Mouse (Mus musculus): ENCODE data around the gene Dpysl4. TPM values are rescaled to one million over a fixed set of nuclear protein-coding genes. Genes with fewer than 3 reads are reported as not detected.

Dpysl4 gene
- polyA plus RNA-seq, 1 experiment from 2014 or later: 10.2 TPM

DNA sequence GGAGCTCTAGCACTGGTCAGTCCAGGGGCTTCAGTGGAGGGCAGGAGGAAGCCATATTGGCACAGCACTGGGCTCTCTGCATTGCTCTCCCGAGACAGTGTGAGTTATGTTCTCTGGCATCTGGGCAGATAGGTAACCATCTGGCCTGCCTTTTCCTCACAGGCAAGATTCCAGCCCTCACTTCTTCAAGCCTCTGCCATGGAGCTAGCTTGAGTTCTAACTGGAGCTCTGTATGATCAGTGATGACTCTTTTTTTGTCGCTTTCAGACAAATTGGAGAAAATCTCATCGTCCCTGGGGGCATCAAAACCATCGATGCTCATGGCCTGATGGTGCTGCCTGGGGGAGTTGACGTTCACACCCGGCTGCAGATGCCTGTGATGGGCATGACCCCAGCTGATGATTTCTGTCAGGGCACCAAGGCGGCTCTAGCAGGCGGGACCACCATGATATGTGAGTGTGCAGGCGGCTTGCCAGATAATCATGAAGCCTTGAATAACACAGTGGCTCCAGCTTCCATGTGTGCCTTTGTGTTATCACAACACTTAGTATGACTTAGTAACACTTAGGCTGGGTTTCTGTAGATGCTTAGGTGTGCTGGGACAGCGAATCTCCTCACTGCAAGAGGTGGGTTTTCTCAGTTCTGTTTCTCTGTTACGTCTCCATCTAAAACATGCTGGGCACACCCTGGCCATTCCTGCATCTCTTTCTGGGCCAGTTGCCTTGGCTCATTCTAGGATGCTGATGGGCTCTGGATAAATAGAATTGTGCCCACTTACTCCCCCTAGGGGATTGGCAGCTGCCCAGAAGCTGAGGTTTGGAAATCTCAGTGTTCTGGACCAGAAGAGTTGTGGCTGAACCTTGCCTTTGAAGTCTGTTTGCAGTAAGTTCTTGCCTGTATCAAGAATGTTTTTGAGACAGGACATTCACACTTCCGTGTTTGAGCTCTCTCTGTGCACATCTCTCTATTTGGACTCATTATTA is 4.4 kb downstream of the Dpysl4 start:
- 80% methylated on average over 12 of the region's 12 CpGs for WGBS
- no peaks in the 10 kb centered on the region for H3K36me3 ChIP-seq (ENCODE audit: insufficient read depth)
- DNase-seq: peak; percentile 19
- H3K9me3 ChIP-seq (ENCODE audit: low read depth, low read length): no peaks in the 10 kb centered on the region
- H3K4me2 ChIP-seq: no peak overlapping the region
- no peaks in the 10 kb centered on the region; the same call in 1 of the 2 replicates for H3K4me1 ChIP-seq (ENCODE audit: insufficient read depth)
- peaks cover 23% of the 10 kb centered on the region for H3K27me3 ChIP-seq (ENCODE audit: insufficient read depth, low read length)
- no peak for TF ChIP-seq CTCF (IDR thresholded peaks at IDR 0.05; ENCODE audit: low read depth)
- no peak overlapping the region for H3K9ac ChIP-seq
- ATAC-seq (ENCODE audit: insufficient read depth): no peak
- H3K27ac ChIP-seq (ENCODE audit: low read depth): no peak overlapping the region
- H3K4me3 ChIP-seq (ENCODE audit: low read depth, low read length): no peak overlapping the region

DNA sequence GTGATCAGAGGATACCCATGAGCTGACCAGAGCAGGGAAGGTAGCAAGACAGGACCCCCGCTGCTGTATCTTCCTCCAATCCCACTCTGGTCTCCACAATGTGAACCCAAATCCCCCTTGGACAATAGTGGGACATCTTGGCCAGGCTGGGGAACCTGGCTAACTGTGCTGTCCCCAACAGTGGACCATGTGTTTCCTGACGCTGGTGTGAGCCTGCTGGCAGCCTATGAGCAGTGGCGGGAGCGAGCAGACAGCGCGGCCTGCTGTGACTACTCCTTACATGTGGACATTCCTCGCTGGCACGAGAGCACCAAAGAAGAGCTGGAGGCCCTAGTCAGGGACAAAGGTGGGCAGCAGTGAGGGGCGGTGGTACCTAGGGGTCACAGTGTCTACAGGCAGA is 5.9 kb downstream of the Dpysl4 start:
- Histone ChIP-seq H3K4me2 (no peak overlapping the region), H3K27ac (ENCODE audit: low read depth) (no peak overlapping the region), H3K4me1 (ENCODE audit: insufficient read depth) (no peaks in the 10 kb centered on the region), H3K9ac (no peak overlapping the region), H3K36me3 (ENCODE audit: insufficient read depth) (no peaks in the 10 kb centered on the region), H3K27me3 (ENCODE audit: insufficient read depth, low read length) (peaks cover 8% of the 10 kb centered on the region), H3K4me3 (ENCODE audit: low read depth, low read length) (no peak overlapping the region), H3K9me3 (ENCODE audit: low read depth, low read length) (no peaks in the 10 kb centered on the region)
- DNase-seq (no peak), ATAC-seq (ENCODE audit: insufficient read depth) (no peak)
- 87% methylated on average over 9 of the region's 9 CpGs for WGBS
- TF ChIP-seq CTCF (IDR thresholded peaks at IDR 0.05; ENCODE audit: low read depth): no peak

DNA sequence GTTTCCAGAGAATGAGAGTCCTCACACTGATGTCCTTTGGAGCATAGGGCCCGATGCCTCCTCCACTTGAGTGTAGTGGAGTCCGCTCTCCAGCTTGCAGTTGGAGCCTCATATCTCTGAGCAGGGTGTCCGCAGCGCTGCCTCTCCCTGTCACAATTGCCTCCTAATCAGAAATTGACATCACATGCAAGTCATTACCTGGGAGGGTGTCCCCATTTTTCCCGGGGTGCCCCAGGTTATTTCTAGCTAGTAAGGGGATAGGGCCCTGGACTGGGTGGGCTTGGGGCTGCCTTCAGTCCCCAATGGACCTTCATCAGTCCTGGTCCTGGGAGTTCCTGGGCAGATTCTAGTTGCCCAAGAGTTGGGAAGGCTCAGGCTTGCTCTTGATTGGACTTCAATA is 6.9 kb downstream of the Dpysl4 start:
- Histone ChIP-seq H3K4me3 (ENCODE audit: low read depth, low read length) (no peak overlapping the region), H3K36me3 (ENCODE audit: insufficient read depth) (no peaks in the 10 kb centered on the region), H3K9ac (no peak overlapping the region), H3K27me3 (ENCODE audit: insufficient read depth, low read length) (no peaks in the 10 kb centered on the region), H3K4me2 (no peak overlapping the region), H3K4me1 (ENCODE audit: insufficient read depth) (no peaks in the 10 kb centered on the region), H3K27ac (ENCODE audit: low read depth) (no peak overlapping the region), H3K9me3 (ENCODE audit: low read depth, low read length) (no peaks in the 10 kb centered on the region)
- 89% methylated on average over 5 of the region's 5 CpGs for WGBS
- no peak for ATAC-seq (ENCODE audit: insufficient read depth)
- DNase-seq: no peak
- no peak for TF ChIP-seq CTCF (IDR thresholded peaks at IDR 0.05; ENCODE audit: low read depth)

DNA sequence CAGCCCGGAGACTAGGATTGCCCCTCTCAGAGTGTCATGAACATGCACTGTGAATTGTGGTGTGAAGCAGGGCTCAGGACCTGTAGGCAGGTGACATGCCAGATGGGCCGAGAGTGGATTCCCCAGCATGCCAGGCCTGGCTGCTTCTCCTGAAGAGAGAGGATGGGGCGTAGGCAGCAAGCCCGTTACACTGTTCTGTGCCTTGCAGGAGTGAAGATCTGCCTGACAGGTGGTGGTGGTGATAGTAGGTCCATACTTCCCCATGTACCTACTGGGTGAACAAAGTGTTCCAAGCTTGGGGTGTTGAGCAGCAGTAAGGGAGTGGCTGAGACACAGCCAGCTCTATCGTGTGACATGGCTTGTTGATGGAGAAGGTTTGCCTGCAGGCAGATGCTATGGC is 7.3 kb downstream of the Dpysl4 start:
- ATAC-seq (ENCODE audit: insufficient read depth): no peak

DNA sequence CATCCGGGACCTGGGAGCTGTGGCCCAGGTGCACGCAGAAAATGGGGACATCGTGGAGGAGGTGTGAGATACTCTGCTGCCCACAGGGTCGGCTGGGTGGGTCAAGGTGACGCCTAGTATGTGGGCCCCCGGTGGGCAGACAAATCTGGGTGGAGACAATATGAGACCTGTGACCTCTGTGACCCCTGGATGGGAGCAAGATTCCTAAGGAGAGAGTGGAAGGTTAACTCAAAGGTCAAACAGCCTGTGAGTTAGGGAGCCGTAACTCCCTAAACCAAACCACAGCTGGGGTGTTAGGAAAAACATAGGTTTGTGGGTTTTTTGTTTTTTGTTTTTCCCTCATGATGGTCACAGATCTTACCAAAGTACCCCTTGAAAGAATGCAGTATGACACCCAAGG is 8.0 kb downstream of the Dpysl4 start:
- H3K9ac ChIP-seq: no peak overlapping the region
- no peak for TF ChIP-seq CTCF (IDR thresholded peaks at IDR 0.05; ENCODE audit: low read depth)
- no peak overlapping the region for H3K27ac ChIP-seq (ENCODE audit: low read depth)
- H3K36me3 ChIP-seq (ENCODE audit: insufficient read depth): no peaks in the 10 kb centered on the region
- 73% methylated on average over 7 of the region's 7 CpGs for WGBS
- H3K27me3 ChIP-seq (ENCODE audit: insufficient read depth, low read length): no peaks in the 10 kb centered on the region
- DNase-seq: no peak
- no peaks in the 10 kb centered on the region for H3K9me3 ChIP-seq (ENCODE audit: low read depth, low read length)
- no peak for ATAC-seq (ENCODE audit: insufficient read depth)
- H3K4me1 ChIP-seq (ENCODE audit: insufficient read depth): no peaks in the 10 kb centered on the region
- H3K4me2 ChIP-seq: no peak overlapping the region
- H3K4me3 ChIP-seq (ENCODE audit: low read depth, low read length): no peak overlapping the region

More for the DNA sequence above, 7.3 kb downstream of the Dpysl4 start:
- Histone ChIP-seq H3K4me2 (no peak overlapping the region), H3K4me1 (ENCODE audit: insufficient read depth) (no peaks in the 10 kb centered on the region), H3K27me3 (ENCODE audit: insufficient read depth, low read length) (no peaks in the 10 kb centered on the region), H3K27ac (ENCODE audit: low read depth) (no peak overlapping the region), H3K9me3 (ENCODE audit: low read depth, low read length) (no peaks in the 10 kb centered on the region), H3K9ac (no peak overlapping the region), H3K4me3 (ENCODE audit: low read depth, low read length) (no peak overlapping the region), H3K36me3 (ENCODE audit: insufficient read depth) (no peaks in the 10 kb centered on the region)
- 88% methylated on average over 5 of the region's 5 CpGs for WGBS
- no peak for TF ChIP-seq CTCF (IDR thresholded peaks at IDR 0.05; ENCODE audit: low read depth)
- DNase-seq: no peak

DNA sequence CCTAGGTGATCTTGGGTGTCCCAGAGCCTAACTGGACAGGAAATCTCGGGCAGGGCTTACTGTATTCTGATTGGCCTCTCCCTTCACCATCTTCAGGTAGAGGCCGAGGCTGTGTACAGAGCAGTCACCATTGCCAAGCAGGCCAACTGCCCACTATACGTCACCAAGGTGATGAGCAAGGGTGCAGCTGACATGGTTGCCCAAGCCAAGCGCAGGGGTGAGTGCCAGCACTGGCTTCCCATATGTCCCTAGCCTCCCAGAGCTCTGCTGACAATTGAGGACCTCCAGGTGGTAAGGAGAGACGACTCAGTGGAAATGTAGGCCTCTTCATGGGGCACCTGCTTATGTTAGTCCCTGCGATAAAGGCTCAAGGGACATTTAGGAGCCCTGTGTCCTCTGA is 9.0 kb downstream of the Dpysl4 start:
- no peak overlapping the region for H3K27ac ChIP-seq (ENCODE audit: low read depth)
- H3K4me2 ChIP-seq: no peak overlapping the region
- no peak overlapping the region for H3K4me3 ChIP-seq (ENCODE audit: low read depth, low read length)
- TF ChIP-seq CTCF (IDR thresholded peaks at IDR 0.05; ENCODE audit: low read depth): no peak
- no peaks in the 10 kb centered on the region for H3K9me3 ChIP-seq (ENCODE audit: low read depth, low read length)
- no peaks in the 10 kb centered on the region for H3K36me3 ChIP-seq (ENCODE audit: insufficient read depth)
- no peak overlapping the region for H3K9ac ChIP-seq
- no peaks in the 10 kb centered on the region for H3K4me1 ChIP-seq (ENCODE audit: insufficient read depth)
- no peak for ATAC-seq (ENCODE audit: insufficient read depth)
- H3K27me3 ChIP-seq (ENCODE audit: insufficient read depth, low read length): no peaks in the 10 kb centered on the region
- DNase-seq: no peak
- 77% methylated on average over 6 of the region's 6 CpGs for WGBS

DNA sequence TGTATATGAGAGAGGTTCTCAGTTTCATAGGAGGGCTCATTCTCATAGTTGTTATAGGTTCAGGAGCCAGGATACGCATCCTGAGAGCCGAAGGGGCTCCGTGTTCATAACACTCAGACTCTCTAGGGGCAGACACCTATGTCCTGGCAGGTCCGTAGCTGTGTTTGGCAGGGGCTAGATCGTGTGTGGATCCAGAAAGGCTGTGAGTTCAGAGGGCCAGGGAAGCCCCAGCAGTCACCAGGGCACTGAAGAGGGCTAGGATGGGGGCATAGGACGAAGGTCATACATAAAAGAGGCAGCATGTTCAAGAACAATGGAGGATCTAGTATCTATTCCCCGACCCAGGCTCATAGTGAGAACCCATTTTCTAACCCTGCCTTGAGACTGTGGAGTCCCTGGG is 9.5 kb downstream of the Dpysl4 start:
- no peaks in the 10 kb centered on the region for H3K9me3 ChIP-seq (ENCODE audit: low read depth, low read length)
- WGBS: 87% methylated on average over 7 of the region's 7 CpGs
- no peak overlapping the region for H3K27ac ChIP-seq (ENCODE audit: low read depth)

More for the DNA sequence above, 9.5 kb downstream of the Dpysl4 start:
- Histone ChIP-seq H3K9ac (no peak overlapping the region), H3K4me1 (ENCODE audit: insufficient read depth) (no peaks in the 10 kb centered on the region), H3K27me3 (ENCODE audit: insufficient read depth, low read length) (no peaks in the 10 kb centered on the region), H3K4me2 (no peak overlapping the region), H3K36me3 (ENCODE audit: insufficient read depth) (no peaks in the 10 kb centered on the region), H3K4me3 (ENCODE audit: low read depth, low read length) (no peak overlapping the region)
- DNase-seq (no peak), ATAC-seq (ENCODE audit: insufficient read depth) (no peak)
- TF ChIP-seq CTCF (IDR thresholded peaks at IDR 0.05; ENCODE audit: low read depth): no peak

All from lung, embryonic 14.5 days (tissue).